Mouse (Mus musculus) erythroblast, embryonic 14.5 days (primary cell): Measurements from ENCODE around the gene Oxa1l.

ENCODE experiments used
- GATA1 ChIP-seq: IDR thresholded peaks from 2 replicates; pipeline ENCODE4 v1.6.1; 2012; ENCODE audit warnings: low read length, inconsistent platforms, mixed read lengths
- TAL1 ChIP-seq: IDR thresholded peaks from 3 replicates; pipeline ENCODE4 v1.6.1; 2012; ENCODE audit warnings: low read length, inconsistent platforms, mixed read lengths

GRCm38 (mm10) chr14:54383355-54383771 lies 22.7 kb downstream of the Oxa1l start:
- TF ChIP-seq GATA1 (no peak), TAL1 (no peak)
